Mouse (Mus musculus): ENCODE measurements around the gene Rere.
A peak's percentile ranks its signal among the peaks of the same experiment; 100 is the strongest.
"Not testable (repeated sequence)": the region's sequence is repeated elsewhere in the genome, so short reads cannot be mapped to it uniquely, and the experiment has no call there.

The Rere gene

DNA sequence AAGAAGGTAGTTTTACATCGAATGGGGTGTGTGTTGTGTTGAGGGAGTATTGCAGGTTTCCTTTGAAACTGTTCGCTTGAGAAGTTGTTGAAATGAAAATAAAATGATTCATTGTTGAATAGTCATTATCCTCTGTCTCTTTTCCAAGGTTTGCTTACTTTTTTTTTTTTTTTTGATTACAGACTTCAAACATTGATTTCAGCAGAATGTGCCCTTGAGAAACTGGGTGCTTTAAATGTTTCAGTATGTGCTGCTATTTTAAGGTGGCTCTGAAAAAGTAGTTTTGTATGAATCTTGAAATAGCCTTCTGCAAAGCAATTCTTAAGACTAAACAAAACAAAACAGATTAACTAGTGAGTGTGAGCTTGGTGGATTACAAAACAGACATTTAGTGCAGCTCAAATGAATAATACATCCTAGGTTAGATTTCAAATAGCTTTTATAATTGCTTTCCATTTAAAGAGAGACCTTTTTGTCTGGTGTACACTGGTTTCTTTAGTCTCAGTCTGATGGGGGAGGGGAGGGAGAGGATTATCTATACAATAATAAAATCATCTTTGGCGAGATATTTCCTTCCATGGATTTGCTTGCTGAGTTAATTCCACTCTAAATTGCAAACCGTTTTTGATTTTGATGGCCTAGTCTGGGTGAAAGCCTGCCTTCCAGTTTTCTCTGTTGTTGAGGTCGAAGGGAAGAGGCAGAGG lies 1.3 kb downstream of the Rere start:
- DNase-seq (ENCODE audit: low read depth, low spot score) = peak; percentile 61

DNA sequence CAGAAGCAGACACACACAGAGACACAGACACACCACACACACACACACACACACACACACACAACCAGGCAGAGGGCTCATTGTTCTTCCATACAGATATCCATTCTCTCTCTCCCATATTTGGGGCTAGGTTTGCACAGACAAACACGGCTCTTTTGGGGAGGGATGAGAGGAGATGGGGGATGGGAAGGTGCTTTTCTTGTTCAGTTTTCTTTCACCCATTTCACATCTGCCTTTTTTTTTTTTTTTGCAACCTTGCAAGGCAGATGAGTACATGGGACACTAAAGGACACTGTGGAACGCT lies 1.8 kb downstream of the Rere start:
- DNase-seq (ENCODE audit: low read depth, low spot score) = peak; percentile 61

DNA sequence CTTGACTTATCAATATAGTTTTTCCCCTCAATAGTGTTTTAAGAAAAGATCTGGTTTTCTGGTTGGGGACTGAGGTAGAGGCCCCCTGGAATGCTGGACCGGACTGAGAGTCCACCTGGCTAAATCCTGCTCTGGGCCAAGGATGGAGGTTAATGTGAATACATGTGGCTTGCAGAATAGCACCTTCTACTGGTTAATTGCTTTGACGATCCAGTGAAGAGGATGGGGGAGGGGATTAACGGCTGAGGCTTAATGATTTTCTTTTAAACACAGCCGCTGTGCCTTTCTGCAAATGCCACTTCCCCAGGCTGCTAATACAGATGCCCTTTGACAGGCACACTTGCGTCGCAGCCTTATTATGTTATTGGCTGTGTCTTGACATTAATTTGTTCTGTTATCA lies 2.5 kb downstream of the Rere start:
- DNase-seq (ENCODE audit: low read depth, low spot score) = peak; percentile 81

DNA sequence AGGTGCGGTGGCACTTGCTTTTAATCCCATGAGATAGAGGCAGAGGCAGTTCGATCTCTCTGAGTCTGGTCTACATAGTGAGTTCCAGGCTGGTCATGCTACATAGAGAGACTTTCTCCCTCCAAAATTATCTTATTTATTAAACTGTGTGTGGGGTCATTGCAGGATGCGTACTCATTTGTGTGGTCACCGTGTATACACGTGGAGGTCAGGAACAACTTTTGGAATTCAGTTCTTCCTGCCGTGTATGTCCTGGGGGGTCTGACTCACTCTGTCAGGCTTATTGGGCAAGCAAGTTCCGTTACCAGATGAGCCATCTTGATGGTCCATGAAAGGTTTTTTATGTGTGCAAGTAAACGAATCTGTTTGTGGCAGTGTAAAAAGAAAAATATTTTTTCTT lies 5.5 kb downstream of the Rere start:
- DNase-seq (ENCODE audit: low read depth, low spot score) = no peak

DNA sequence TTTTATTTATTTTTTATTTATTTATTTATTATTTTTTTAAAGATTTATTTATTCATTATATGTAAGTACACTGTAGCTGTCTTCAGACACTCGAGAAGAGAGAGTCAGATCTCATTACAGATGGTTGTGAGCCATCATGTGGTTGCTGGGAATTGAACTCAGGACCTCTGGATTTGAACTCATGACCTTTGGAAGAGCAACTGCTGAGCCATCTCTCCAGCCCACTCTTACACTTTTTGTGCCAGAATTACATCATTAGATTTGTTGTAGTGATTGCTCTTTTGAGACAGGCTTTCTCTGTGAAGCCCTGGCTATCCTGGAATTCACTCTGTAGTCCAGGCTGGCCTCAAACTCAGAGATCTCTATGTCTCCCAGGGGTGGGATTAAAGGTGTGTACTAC lies 6.0 kb downstream of the Rere start:
- not testable (repeated sequence) for DNase-seq (ENCODE audit: low read depth, low spot score)

DNA sequence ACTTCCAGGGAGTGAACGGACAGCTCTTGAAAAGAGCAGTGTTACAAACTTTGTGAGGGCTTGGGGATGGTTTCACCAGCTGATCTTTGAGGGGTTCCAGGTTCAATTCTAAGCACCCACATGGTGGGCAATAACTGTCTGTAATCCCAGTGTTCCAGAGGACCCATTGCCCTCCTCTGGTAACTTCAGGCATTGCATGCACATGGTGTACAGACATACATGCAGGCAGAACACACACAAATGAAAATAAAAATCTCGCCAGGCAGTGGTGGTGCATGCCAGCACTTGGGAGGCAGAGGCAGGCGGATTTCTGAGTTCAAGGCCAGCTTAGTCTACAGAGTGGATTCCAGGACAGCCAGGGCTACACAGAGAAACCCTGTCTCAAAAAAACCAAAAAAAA lies 10.5 kb downstream of the Rere start:
- DNase-seq (ENCODE audit: low read depth, low spot score) = peak; percentile 28

DNA sequence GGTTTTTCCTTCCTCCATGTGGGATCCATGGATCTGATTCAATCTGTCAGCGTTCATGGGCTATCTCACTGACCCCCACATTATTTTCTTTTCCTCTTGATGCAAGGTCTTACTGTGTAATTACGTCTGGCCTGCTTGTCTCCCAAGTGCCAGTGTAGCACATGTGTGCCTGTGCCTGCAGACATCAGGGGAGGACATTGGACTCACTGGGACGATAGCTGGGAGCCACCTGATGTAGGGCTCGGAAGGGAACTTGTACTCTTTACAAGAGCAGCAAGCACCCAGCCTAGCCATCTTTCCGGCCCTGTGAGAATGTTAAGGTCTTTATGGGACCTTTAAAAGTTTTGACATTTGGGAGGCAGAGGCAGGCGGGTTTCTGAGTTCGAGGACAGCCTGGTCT lies 13.4 kb downstream of the Rere start:
- no peak for DNase-seq (ENCODE audit: low read depth, low spot score)

DNA sequence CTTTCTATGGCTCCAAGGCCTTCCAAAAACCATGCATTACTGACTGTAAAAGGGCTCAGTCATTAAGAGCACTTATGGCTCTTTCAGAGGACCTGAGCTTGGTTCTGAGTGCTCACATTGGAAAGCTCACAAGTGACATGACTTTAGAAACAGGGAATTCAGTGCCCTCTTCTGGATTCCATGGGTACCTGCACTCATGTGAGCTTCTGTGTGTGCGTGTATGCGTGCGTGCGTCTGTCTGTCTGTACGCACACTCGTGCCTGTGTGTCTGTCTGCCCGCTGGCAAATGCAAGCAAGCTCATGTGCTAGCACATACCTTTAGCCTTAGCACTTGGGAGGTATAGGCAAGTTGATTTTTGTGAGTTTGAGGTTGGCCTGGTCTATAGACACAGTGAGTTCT lies 14.5 kb downstream of the Rere start:
- DNase-seq (ENCODE audit: low read depth, low spot score) = peak; percentile 37

DNA sequence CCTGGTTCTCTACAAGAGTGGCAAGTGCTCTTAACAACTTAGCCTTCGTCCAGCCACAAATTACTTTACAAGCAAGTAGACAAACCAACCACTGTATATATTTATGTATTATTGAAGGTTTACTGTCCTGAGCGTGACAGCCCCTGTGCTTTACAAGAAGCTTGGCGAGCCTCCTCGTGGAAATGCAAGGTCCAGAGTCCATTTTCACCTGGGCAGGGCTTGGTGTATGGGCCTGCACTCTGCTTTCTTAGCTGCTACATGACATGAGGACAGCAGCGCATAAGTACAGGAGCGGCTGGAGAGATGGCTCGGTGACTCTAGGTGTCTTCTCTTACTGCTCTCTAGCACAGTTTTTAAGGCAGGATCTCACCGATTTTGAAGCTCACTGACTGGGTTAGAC lies 21.3 kb downstream of the Rere start:
- DNase-seq (ENCODE audit: low read depth, low spot score) = no peak

DNA sequence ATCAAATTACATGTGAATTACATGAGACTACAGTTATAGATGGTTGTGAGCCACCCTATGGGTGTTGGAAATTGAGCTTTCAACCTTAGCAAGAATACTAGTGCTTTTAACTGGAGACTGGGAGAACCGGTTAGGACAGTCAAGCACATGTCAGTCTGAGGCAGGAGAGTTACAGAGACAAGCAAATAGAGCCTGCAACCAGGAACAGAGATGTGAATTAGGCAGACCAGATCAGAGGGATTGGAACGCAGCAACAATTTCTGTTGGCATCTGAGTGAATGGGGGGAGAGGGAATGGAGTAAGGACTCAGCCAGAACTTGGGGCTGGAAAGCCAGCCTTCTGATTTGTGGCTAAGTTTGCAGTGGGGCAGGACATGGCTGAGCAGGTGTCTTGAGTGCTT lies 25.3 kb downstream of the Rere start:
- DNase-seq (ENCODE audit: low read depth, low spot score) = no peak

DNA sequence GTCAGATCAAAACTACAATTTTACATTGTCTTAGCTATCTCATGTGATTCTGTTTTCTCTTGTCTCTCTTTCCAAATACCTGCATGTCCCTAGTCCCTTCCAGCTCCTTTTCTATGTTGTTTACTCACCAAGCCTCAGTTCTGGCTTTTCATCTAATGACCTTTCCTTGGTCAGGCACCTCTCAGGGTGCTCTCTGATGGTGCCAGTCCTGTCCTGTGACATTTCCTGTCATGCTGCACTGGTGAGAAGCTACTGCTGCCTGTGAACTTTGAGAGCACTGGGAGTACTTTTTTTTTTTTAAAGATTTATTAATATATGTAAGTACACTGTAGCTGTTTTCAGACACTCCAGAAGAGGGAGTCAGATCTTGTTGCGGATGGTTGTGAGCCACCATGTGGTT lies 25.8 kb downstream of the Rere start:
- DNase-seq (ENCODE audit: low read depth, low spot score) = no peak

DNA sequence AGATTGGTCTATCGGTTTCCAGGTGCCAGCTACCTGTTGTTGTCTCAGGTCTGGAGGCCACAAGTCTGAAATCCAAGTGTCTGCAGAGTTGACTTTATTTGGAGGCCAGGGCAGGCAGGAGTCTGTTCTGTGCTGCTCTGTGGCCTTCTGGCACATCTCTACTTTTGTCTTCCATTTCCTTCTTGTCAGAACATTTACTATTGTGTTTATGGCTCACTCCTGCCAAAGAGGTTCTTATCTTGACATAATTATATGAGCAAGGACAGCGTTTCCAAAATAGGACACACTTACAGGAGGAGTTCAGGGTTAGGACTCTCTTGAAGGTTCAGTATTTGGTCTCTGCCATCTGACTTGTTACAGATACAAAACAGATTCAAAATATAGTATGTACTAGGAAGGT lies 30.0 kb downstream of the Rere start:
- DNase-seq (ENCODE audit: low read depth, low spot score) = no peak

DNA sequence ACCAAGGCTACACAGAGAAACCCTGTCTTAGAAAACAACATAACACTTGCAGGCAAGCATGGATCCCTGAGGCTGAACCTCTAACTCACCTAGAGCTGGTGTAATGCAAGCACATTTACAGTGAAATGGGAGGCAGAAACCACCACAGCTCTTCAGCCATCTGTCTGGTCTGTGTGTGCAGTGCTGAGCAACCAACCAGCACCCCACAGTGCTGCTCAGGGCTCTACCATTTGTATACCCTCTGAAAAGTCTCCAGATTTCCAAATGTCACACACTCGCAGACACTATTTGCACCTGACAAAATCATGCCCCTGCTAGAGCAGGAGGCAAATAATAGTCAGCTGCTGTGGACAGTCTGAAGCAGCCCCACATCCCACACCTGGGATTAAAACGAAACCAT lies 31.2 kb downstream of the Rere start:
- DNase-seq (ENCODE audit: low read depth, low spot score) = no peak

DNA sequence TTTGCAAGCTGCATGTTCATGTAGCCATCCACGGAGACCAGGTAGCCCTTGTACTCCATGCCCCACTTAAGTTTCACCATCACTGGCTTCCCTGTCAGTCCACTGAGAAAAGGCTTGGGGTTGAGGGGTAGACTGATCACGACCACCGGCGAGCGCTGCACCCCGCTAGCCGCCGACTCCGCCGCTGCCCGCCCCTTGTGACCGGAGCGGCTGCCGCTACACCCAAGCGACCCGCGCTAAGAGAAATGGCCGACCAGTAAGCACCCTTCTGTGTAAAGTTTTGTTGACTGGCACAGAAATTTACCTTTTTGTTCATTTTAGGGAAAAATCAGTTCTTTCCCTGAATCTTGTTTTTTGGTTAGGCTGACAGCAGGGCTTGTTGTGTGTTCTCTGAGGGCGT lies 33.9 kb downstream of the Rere start:
- peak; percentile 37 for DNase-seq (ENCODE audit: low read depth, low spot score)

DNA sequence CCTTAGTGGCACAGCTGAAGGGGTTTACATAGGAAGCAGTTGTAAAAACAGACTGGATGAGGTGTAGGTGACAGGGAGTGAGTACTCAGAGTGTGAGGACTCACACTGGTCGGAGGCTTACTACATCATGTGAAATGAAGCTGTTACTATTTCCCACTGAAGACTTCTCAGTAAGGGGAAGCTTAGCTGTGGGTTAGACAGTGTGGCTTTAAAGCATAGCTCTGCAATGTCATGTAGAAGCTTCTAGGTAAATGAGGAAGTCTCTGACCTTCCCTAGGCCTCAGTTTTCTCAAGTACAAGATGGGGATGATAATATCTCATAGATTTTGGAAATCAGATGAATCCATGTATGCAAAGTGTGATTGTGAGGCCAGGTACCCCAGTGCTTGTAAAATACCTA lies 35.1 kb downstream of the Rere start:
- DNase-seq (ENCODE audit: low read depth, low spot score) = no peak

DNA sequence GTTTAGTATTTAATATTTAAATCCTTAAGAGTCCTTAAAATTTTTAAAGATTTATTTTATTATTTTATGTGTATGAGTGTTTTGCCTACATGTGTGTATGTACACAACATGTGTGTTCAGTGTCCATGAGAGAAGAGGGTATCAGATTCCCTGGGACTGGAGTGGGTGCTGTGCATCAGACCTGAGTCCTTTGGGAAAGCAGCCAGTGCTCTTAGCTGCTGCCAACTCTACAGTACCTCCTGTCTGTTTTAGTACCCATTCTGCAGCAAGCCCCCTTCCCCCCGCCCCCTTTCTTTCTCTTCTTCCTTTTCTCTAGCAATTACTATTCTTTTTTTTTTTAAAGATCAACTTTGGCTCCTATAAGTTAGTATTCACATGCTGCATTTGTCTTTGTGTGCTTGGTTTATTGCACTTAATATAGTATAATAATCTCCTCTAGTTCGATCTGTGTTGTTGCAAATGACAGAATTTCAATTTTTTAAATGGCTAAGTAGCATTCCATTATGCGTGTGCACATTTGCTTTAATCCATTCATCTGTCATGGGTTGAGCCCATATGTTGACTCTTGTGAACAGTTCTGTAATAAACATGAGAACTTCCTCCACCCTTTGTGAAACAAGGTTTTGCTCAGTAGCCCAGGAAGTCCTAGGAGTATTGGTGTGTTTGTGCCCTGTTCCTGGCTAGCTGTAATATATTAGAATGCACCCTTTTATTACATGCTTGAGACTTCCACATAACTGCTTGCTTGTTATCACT lies 43.8 kb downstream of the Rere start:
- no peak for DNase-seq (ENCODE audit: low read depth, low spot score)

DNA sequence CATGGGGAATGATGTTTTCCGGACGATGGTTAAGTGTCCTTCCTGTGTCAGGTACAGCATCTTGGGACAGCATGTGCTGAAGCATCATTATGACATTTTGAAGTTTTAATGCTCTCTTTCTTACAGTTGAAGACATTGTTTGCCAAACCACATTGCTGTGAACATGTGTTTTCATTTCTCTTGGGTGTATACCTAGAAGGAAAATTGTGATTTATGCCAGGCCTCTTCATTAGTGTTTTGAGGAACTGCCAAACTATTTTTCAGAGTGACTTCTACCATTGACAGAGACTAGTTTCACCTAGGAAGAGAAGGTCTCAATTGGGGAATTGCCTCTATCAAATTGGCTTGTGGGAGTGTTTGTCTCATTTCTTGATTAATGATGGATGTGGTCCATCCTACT lies 44.6 kb downstream of the Rere start:
- no peak for DNase-seq (ENCODE audit: low read depth, low spot score)

DNA sequence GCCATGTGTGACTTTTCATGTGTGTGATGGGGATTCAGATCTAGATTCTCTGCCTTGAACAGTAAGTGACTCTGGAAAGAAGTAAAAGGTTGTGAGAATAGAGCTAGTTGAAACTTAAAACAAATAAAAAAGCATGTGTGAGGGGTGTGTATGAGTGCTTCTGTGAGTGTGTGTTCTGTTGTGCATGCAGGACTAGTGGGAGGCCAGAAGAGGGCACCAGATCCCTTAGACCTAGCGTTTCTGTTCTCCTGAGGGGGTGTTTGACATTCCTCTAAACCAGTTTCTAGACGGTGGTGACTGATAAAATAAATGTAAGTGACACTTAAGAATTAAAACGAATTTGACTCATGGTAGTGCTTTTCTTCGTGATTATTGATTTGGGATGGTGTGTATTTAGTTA lies 46.0 kb downstream of the Rere start:
- DNase-seq (ENCODE audit: low read depth, low spot score) = no peak

DNA sequence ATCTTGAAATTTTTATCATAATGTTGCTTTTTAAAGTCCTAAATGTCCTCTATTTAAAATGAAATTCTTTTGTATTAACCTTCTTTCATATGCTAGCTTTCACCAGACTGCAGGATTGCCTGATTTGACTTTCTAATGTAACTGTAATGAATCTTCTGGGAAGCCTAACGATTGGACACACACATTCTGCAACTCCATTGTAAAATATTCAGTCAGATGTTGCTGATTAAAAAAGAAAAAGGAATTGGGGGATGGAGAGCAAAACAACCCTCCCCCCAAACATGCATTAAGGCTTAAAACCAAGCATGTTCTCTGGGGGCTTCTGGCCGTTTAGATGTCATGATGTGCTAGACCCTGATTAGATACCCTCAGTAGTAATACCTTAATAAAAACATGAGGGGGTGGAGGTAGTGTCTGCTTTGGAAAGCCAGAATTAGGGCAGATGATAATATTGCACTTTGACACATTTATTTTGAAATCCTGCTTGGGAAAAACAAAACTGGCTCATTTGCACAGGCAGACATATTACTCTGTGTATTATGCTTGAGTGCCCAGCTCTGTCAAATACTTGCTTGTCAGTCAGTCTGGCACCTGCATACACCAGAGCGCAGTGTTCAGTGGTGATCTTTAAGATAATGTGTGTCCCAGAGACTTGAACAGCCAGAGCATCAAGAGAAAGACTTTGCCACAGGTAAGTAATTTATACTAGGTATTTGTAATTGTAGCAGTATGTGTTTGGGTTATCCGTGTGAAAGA lies 52.7 kb downstream of the Rere start:
- DNase-seq (ENCODE audit: low read depth, low spot score) = no peak

DNA sequence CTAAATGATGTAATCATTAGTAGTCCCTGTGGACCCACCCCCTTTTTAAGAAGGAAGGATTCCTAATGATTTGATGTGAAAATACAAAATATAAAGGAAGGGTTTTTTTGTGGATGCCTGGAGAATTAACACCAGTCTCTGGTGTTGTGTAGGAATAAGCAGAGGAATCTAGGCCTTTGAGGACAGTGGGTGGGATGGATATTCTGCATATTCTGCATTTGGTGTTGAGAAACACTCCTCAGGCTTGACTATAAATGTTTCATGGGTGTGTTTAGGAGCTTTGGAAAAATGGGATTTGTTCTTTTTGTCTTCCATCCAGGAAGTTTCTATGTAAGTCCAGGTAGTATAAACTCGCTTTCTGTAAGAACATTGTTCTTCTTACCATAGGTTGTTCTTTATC lies 55.8 kb downstream of the Rere start:
- no peak for DNase-seq (ENCODE audit: low read depth, low spot score)

DNA sequence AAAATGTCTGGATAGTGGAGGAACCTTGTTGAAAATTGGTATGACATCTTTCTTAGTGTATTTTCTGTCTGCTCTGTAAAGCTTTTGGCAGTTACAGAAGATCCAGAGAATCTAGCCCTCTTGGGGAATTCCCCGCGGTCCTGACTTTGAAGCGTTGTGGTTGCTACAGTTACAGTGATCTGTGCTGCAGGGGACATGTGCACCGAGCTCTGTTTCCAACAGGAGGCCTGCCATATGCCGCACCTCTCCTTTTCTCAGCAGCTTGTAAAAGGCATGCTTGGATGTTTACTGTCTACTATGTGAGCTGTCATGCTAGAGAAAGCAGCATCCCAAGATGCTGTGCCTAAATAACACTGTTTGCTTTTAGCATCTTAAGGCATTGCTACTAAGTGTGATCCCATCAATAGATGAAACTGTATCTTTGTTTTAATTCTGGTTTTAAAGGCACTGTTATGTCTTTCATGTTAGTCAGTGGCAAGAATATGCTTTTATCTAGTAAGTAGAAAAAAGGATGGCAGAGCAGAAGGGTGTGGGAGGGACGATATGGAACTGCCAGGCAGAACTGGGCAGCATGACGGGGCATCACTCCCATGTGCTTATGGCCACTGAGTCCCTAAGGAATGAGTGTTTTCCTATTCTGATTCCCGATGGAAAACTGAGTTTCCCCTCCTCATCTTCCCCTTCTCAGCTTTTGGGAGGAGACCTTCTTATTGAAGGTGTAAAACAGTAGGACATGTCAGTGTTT lies 57.6 kb downstream of the Rere start:
- DNase-seq (ENCODE audit: low read depth, low spot score) = no peak

DNA sequence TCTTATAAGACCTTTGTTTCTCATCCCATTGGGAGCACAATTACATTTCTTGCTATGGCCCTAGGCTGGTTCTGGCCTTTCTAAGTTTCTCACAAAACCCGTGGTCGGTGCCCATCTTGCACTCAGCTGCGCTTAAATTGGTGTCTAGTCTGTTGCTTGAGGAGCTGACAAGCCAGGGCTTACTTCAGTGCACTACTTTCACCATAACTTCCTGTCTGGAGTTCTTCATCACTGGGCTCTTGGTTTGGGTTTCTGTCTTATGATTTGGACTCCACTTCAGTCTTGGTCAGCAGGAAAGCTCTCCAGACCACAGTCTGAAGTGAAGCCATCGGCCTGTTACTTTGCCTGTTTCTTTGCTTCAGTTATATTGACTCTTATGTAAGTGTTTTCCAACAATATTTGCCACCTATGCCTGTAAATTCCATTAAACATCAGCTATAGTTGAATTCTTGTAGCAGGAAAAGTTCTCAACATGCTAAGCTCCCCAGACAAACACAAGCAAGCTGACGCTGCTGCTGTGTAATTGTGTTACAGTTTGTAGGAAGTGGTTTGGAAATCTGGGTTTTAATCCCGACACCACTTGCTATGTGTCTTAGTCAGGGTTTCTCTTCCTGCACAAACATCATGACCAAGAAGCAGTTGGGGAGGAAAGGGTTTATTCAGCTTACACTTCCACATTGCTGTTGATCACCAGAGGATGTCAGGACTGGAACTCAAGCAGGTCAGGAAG lies 59.5 kb downstream of the Rere start:
- DNase-seq (ENCODE audit: low read depth, low spot score) = no peak
